Mouse (Mus musculus) spleen, adult 12 weeks (tissue): ENCODE data around the gene Pan3.
"Not testable (repeated sequence)": the region's sequence is repeated elsewhere in the genome, so short reads cannot be mapped to it uniquely, and the experiment has no call there.

Experiments used
- DNase-seq: peaks from one replicate; pipeline ENCODE4 v3.0.0; 2022; ENCODE audit warnings: low spot score

Gene Pan3

DNA sequence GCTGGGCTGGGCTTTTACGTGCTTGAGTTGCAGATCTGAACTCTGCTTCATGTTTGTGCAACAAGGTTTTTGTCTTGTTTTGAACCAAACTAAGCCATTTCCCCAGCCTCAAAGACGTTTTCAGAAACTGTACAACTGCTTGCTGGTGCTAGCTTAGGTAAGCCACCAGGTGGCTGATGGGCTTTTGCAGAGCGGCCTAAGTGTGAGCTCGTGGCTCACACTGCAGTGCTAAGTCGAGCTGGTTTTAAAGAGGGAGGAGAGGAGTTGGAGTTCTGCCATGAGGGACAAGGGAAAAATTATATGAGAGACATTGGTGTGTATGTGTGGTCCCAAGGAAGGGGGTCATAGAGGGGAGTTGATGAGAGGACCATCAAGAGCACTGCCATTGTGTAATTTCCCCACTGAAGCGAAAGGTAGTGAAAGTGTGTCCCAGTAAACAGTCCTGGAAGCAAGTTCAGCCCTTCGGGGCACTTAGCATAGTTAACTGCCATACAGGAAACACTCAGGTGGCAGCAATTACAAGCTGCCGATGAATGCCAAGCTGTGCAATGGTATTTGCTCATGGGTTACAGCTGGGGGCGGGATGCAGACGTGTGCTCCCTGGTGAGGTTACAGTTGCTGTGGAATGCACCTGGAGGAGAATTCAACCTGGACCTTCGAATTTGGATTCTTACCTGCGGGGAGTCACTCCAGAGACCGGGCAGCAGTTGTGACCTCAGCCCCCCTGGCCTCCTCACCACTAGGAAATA, 122.1 kb downstream of the Pan3 start:
- no peak for DNase-seq

DNA sequence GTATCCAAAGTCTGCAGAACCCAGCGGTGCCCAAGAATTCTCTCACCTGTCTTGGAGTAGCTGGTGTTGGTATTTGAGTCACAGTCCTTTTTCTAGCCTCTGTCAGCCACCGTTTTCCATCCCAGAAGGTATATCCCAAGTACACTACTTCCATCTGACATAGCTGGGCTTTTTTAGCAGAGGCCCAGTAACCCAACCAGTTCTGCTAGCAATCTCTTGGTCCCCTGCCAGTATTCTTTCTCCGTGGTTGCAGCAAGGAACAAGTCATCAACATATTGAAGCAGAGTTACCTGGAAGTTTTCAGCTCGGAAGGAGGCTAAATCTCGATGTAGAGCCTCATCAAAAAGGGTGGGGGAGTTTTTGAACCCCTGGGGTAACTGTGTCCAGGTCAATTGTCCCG, 127.7 kb downstream of the Pan3 start:
- not testable (repeated sequence) for DNase-seq

DNA sequence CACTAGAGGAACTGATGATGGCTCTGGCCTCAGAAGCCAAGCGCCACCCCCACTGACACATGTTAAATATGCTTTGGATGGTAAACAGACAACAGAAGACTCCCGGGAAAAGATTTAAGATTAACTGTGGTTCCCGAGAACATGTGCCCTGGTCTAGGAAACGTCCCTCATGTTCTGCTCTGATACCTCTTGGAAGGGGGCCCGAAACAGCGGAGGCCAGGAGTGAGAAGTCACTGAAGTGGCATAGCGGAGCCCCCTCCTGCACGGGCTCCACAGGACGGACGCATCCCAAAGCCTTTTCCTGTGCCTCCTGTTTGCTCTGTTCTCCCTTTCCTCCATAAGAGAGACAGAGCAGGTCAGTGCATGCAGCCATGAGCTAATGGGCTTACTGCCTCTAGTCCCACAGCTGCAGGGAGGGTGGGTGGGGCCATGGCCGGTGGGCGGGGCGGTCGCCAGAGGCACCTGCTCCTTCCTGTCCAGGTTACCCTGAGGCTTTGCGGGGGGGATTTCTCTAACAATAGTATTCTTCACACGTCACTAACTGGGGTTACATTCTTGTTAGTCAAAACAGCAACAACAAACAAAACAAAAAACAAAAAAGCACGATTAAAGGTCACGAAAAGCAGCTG, 133.7 kb downstream of the Pan3 start:
- no peak for DNase-seq

DNA sequence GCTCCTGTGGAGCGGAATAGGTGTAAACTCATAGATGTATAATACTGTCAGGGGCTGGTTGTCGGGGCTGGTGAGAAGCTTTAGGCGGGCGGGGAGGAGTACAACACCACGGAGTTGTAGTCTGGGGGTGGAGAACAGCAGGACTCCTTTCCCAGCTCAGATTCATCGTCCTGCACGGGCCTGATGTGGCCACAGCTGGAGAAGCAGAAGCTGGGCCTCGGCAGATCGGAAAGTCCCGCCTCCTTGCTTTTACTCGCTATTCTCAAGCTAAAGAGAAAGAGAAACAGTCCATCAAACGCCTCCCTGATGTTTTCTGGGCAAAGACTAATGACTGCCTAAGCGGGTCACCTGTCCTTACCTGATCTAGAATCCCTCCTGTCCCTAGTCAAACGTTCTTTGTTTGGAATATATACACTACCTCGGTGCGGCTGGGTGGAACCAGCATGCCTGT, 134.2 kb downstream of the Pan3 start:
- no peak for DNase-seq

DNA sequence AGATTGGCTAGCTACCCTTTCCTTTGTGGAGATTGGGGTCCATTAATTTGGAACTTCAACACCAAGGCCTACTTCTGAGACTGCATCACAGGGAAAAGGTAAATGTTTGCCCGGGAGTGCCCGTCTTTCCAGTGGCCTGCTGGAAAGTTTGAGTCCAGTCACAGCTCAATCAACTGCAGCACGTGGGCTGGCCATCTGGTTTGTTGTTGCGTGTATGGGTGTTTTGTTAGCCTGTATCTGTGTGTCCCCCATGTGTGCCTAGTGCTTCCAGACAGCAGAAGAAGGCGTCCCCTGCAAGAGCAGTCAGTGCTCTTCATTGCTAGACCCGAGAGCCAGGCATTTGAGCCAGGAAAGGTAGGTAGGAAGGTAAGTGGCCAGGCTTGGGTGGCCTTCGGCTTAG, 135.5 kb downstream of the Pan3 start:
- DNase-seq: no peak

DNA sequence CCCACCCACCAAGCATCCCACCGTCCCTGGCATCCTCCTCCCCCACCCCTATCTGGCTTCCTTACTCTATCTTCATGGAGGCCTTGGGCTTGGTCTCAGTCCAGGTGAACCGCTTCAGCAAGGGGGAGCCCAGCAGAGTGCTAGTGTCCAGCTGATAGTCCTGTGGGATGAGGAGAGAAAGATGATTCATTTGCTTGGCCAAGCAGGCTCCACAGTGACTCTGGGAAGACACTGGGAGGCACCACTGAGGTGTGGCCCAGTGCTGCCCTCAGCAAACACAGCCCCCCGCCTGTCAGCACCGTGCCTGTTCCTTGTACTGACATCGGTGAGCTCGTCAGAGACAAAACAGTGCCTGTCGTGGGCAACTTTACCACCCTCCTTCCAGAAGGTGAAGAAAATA, 136.4 kb downstream of the Pan3 start:
- no peak for DNase-seq

- DNase-seq: no peak
These were observed 142.7 kb downstream of the Pan3 start for GRCm38 (mm10) chr5:147572695-147573094.

GRCm38 (mm10) chr5:147573555-147573954, 143.6 kb downstream of the Pan3 start:
- no peak for DNase-seq

GRCm38 (mm10) chr5:147574517-147574916, 144.6 kb downstream of the Pan3 start:
- no peak for DNase-seq

DNA sequence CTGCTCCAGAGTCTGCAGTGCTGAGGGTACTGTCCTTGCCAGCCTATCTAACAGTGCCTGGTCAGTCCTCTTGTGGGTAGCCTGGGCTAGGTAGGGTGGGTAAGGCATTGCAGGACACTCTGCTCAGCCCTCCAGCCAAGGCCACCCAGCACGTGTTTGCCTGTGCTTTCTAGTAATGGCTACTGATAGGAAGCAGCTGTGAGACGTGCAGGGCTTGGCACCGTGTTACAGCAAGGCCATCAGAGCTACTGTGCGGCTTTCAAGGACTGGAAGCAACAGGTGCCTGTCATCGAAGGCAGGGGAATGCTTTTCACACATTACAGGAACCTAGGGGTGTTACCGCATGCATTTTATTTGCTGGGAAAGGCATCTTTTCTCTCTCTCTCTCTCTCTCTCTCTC, 147.0 kb downstream of the Pan3 start:
- no peak for DNase-seq

DNA sequence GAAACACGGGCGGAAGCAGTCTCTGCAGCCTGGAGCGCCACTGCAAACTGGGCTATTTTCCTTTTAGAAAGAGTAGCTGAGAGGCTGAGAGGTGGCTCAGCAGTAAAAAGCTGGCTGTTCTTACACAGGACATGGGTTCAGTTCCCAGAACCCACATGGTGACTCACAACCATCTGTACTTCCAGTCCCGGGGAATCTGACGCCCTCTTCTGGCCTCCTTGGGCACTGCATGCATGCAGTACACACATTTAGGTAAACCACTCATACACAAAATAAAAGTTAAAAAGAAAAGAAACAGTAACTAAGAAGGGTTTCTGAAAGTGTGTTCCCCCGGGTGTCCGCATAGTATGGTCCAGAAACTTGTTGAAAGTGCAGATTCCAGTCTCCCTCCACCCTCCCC, 149.2 kb downstream of the Pan3 start:
- DNase-seq: no peak

GRCm38 (mm10) chr5:147579691-147580090, 149.7 kb downstream of the Pan3 start:
- no peak for DNase-seq

- DNase-seq: no peak
These were observed 150.2 kb downstream of the Pan3 start for GRCm38 (mm10) chr5:147580181-147580580.

DNA sequence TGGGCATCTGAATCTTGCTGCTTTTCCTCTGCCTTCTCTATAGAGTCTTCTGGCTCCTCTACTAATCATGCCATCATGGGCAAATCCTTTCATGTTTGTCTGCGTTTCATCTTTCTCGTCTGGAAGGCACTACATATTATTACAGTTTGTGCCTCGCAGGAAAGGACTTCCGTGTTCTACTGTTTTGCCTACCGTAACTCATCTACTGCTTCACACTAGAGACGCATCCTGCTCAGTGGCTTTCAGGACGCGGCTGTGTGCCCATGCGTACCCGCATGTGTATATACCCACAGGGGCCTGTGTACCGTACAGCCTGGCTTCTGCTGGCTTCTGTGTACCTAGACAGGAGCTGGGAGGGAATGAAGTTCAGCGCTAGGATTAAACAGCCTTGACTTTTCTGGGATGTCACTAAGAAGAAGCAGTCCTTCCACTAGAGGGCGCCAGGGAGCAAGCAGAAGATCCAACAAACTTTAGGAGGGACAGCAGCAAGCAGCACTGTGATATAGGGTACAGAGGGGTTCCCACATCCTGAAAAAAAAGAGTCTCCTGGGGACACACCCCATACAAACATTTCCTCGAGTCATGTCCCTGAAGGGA, 153.8 kb downstream of the Pan3 start:
- peak; percentile 44 for DNase-seq

GRCm38 (mm10) chr5:147584648-147585047, 154.7 kb downstream of the Pan3 start:
- DNase-seq: no peak

- DNase-seq: no peak
These were observed 155.1 kb downstream of the Pan3 start for GRCm38 (mm10) chr5:147585070-147585469.

DNA sequence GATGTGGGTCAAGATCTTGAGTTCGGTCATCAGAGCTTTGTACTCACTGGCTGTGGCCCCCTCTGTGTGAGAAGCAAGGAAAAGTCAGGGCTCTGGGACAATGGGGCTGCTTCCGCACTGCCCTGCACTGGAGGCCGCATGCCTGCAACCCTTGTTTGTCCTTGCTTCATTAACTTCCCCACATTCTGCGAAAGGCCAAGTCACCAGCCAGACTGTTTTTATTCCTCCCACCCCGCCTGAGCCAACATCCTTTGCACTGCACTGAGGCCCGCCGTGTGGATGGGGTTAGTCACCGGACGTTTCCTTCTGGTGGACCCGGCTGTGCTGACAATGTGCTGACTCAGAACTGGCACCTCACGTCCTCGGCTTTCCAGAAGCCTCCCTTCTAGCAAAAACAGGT, 159.9 kb downstream of the Pan3 start:
- DNase-seq: no peak

GRCm38 (mm10) chr5:147597825-147598224, 167.9 kb downstream of the Pan3 start:
- no peak for DNase-seq
